Mouse (Mus musculus) heart, embryonic 16.5 days (tissue): ENCODE measurements at regions not wholly inside any gene's neighbourhood (a gene's known extent, or its start where the extent isn't known, plus 50 kb on each side); places are given as distances from the start of the nearest gene placed in this dataset.

Source experiments
- ATAC-seq: fragments of 200-750 bp; cut with Nextera tagmentation; replicated peaks from 2 replicates; pipeline ENCODE4 v1.8.0; 2017; ENCODE audit warnings: moderate number of reproducible peaks; ENCODE audit not compliant: insufficient read depth, low FRiP score; ENCODE audit errors: extremely low read depth
- H3K27ac ChIP-seq: fragments of 300-500 bp; sonication (generic); 2 replicates; pipeline ENCODE4 v1.5.1; 2014; ENCODE audit warnings: mild to moderate bottlenecking, low read length, control low read depth, moderate library complexity
- H3K27me3 ChIP-seq: fragments of 300-500 bp; sonication (generic); 2 replicates; pipeline ENCODE4 v1.6.1; 2014; ENCODE audit warnings: low read length, mixed read lengths; ENCODE audit not compliant: control insufficient read depth, insufficient read depth
- H3K36me3 ChIP-seq: fragments of 300-500 bp; sonication (generic); 2 replicates; pipeline ENCODE4 v1.6.1; 2014; ENCODE audit not compliant: control insufficient read depth, insufficient read depth
- H3K4me1 ChIP-seq: fragments of 300-500 bp; sonication (generic); 2 replicates; pipeline ENCODE4 v1.6.1; 2014; ENCODE audit warnings: low read length, mixed read lengths; ENCODE audit not compliant: control insufficient read depth, insufficient read depth
- H3K4me2 ChIP-seq: fragments of 300-500 bp; sonication (generic); 2 replicates; pipeline ENCODE4 v1.6.1; 2014; ENCODE audit warnings: low read depth, mild to moderate bottlenecking, control low read depth, low read length
- H3K4me3 ChIP-seq: fragments of 300-500 bp; sonication (generic); 2 replicates; pipeline ENCODE4 v1.5.1; 2014; ENCODE audit warnings: mild to moderate bottlenecking, control low read depth, low read length
- H3K9ac ChIP-seq: fragments of 300-500 bp; sonication (generic); 2 replicates; pipeline ENCODE4 v1.6.1; 2014; ENCODE audit warnings: low read length, control low read depth
- H3K9me3 ChIP-seq: fragments of 300-500 bp; sonication (generic); replicated peaks from 2 replicates; pipeline ENCODE4 v1.6.1; 2016; ENCODE audit warnings: low read length; ENCODE audit not compliant: control insufficient read depth
- WGBS: fragments of 180-500 bp; shearing (Covaris S2); extraction: QIAGEN DNeasy Blood & Tissue Kit; methylation state at CpG from one replicate; pipeline ENCODE4 v1.1.7; 2014; 5-methylcytosine and 5-hydroxymethylcytosine counted together

GRCm38 (mm10) chr2:75137133-75137982 is 311.8 kb downstream of the Mtx2 start:
- Histone ChIP-seq H3K27me3 (peaks cover 53% of the 10 kb centered on the region), H3K4me2 (peak overlapping the region; percentile 98), H3K36me3 (no peaks in the 10 kb centered on the region), H3K4me1 (peaks cover 6% of the 10 kb centered on the region), H3K27ac (no peak overlapping the region), H3K4me3 (peak overlapping the region; percentile 51), H3K9me3 (no peaks in the 10 kb centered on the region), H3K9ac (peak overlapping the region; percentile 59)
- WGBS = 2% methylated on average over 42 of the region's 42 CpGs
- ATAC-seq = peak; percentile 18; the same call in 1 of the 2 replicates

GRCm38 (mm10) chr2:75137983-75138745 is 312.6 kb downstream of the Mtx2 start:
- H3K36me3 ChIP-seq = no peaks in the 10 kb centered on the region
- H3K27me3 ChIP-seq = peaks cover 57% of the 10 kb centered on the region
- WGBS = 8% methylated on average over 29 of the region's 29 CpGs
- peak overlapping the region; percentile 98 for H3K4me2 ChIP-seq
- H3K4me1 ChIP-seq = peaks cover 6% of the 10 kb centered on the region
- peak overlapping the region; percentile 51 for H3K4me3 ChIP-seq
- H3K27ac ChIP-seq = no peak overlapping the region
- ATAC-seq = 0 out of 2 replicates have a peak, but pooled peaks have one; percentile 10
- peak overlapping the region; percentile 59 for H3K9ac ChIP-seq
- no peaks in the 10 kb centered on the region for H3K9me3 ChIP-seq

- no peak overlapping the region for H3K4me2 ChIP-seq
- ATAC-seq = no peak
- peaks cover 52% of the 10 kb centered on the region for H3K27me3 ChIP-seq
- H3K27ac ChIP-seq = no peak overlapping the region
- no peak overlapping the region for H3K4me3 ChIP-seq
- peaks cover 6% of the 10 kb centered on the region for H3K4me1 ChIP-seq
- no peaks in the 10 kb centered on the region for H3K36me3 ChIP-seq
- H3K9me3 ChIP-seq = no peaks in the 10 kb centered on the region
- no peak overlapping the region for H3K9ac ChIP-seq
- WGBS = 36% methylated on average over 9 of the region's 9 CpGs
Measured at GRCm38 (mm10) chr2:75138746-75139060, 313.1 kb downstream of the Mtx2 start.

- Histone ChIP-seq H3K4me3 (no peak overlapping the region), H3K27ac (no peak overlapping the region), H3K9ac (no peak overlapping the region), H3K4me1 (peaks cover 6% of the 10 kb centered on the region), H3K36me3 (no peaks in the 10 kb centered on the region), H3K27me3 (peaks cover 50% of the 10 kb centered on the region), H3K4me2 (no peak overlapping the region), H3K9me3 (no peaks in the 10 kb centered on the region)
- ATAC-seq = no peak
- WGBS = 54% methylated on average over 2 of the region's 2 CpGs
Measured at GRCm38 (mm10) chr2:75139544-75139943, 313.9 kb downstream of the Mtx2 start.

- Histone ChIP-seq H3K4me3 (no peak overlapping the region), H3K27me3 (peaks cover 37% of the 10 kb centered on the region), H3K27ac (no peak overlapping the region), H3K36me3 (no peaks in the 10 kb centered on the region), H3K9ac (no peak overlapping the region), H3K9me3 (no peaks in the 10 kb centered on the region), H3K4me2 (no peak overlapping the region), H3K4me1 (peaks cover 1% of the 10 kb centered on the region)
- WGBS = 19% methylated on average over 2 of the region's 2 CpGs
- no peak for ATAC-seq
Measured at GRCm38 (mm10) chr2:75142675-75143074, 317.1 kb downstream of the Mtx2 start.

GRCm38 (mm10) chr2:75144861-75145260 is 319.3 kb downstream of the Mtx2 start:
- H3K27me3 ChIP-seq = peaks cover 21% of the 10 kb centered on the region
- no peak overlapping the region for H3K4me2 ChIP-seq
- H3K9me3 ChIP-seq = no peaks in the 10 kb centered on the region
- WGBS = 66% methylated on average over 12 of the region's 12 CpGs
- no peak overlapping the region for H3K27ac ChIP-seq
- no peak overlapping the region for H3K4me3 ChIP-seq
- no peak overlapping the region for H3K9ac ChIP-seq
- no peak for ATAC-seq
- H3K4me1 ChIP-seq = no peaks in the 10 kb centered on the region
- no peaks in the 10 kb centered on the region for H3K36me3 ChIP-seq

GRCm38 (mm10) chr2:75146256-75146655 is 320.7 kb downstream of the Mtx2 start:
- no peaks in the 10 kb centered on the region for H3K36me3 ChIP-seq
- WGBS = 63% methylated on average over 6 of the region's 6 CpGs
- no peaks in the 10 kb centered on the region for H3K4me1 ChIP-seq
- no peak overlapping the region for H3K9ac ChIP-seq
- no peaks in the 10 kb centered on the region for H3K9me3 ChIP-seq
- no peak overlapping the region for H3K27ac ChIP-seq
- ATAC-seq = no peak
- H3K4me2 ChIP-seq = no peak overlapping the region
- peaks cover 11% of the 10 kb centered on the region for H3K27me3 ChIP-seq
- H3K4me3 ChIP-seq = no peak overlapping the region

GRCm38 (mm10) chr2:75147399-75147798 is 321.8 kb downstream of the Mtx2 start:
- no peaks in the 10 kb centered on the region for H3K4me1 ChIP-seq
- H3K4me3 ChIP-seq = no peak overlapping the region
- H3K9me3 ChIP-seq = no peaks in the 10 kb centered on the region
- H3K36me3 ChIP-seq = no peaks in the 10 kb centered on the region
- H3K4me2 ChIP-seq = no peak overlapping the region
- H3K27ac ChIP-seq = no peak overlapping the region
- H3K9ac ChIP-seq = no peak overlapping the region
- no peak for ATAC-seq
- WGBS = 63% methylated on average over 9 of the region's 9 CpGs
- H3K27me3 ChIP-seq = peaks cover 11% of the 10 kb centered on the region

- WGBS = 74% methylated on average over 8 of the region's 8 CpGs
- Histone ChIP-seq H3K9me3 (no peaks in the 10 kb centered on the region), H3K4me2 (no peak overlapping the region), H3K27ac (no peak overlapping the region), H3K4me3 (no peak overlapping the region), H3K4me1 (no peaks in the 10 kb centered on the region), H3K27me3 (peaks cover 7% of the 10 kb centered on the region), H3K36me3 (no peaks in the 10 kb centered on the region), H3K9ac (no peak overlapping the region)
- no peak for ATAC-seq
Measured at GRCm38 (mm10) chr2:75147967-75148366, 322.4 kb downstream of the Mtx2 start.
